Mouse (Mus musculus): Measurements from ENCODE around the gene Tmem161a.
A peak's percentile ranks its signal among the peaks of the same experiment; 100 is the strongest.
"Not testable (repeated sequence)": the region's sequence is repeated elsewhere in the genome, so short reads cannot be mapped to it uniquely, and the experiment has no call there.

The Tmem161a gene

GRCm38 (mm10) chr8:70211275-70211674 lies 39.1 kb downstream of the Tmem161a start:
- DNase-seq (ENCODE audit: low spot score in 2 of 2), result no peak

- no peak for DNase-seq (ENCODE audit: low spot score in 2 of 2)
Observed at GRCm38 (mm10) chr8:70211726-70212111, 39.6 kb downstream of the Tmem161a start.

GRCm38 (mm10) chr8:70212112-70213055 lies 40.2 kb downstream of the Tmem161a start, which contains the start of gene Slc25a42:
Gene Slc25a42 (minus strand): TSS chr8:70212305.
- peak; percentile 97 to 99 for DNase-seq (ENCODE audit: low spot score in 2 of 2)

- no peak for DNase-seq (ENCODE audit: low spot score in 2 of 2)
Observed at GRCm38 (mm10) chr8:70214411-70214810, 42.3 kb downstream of the Tmem161a start.

GRCm38 (mm10) chr8:70215092-70215491 lies 42.9 kb downstream of the Tmem161a start:
- no peak for DNase-seq (ENCODE audit: low spot score in 2 of 2)

- not testable (repeated sequence) for DNase-seq (ENCODE audit: low spot score in 2 of 2)
Observed at GRCm38 (mm10) chr8:70216161-70216560, 44.0 kb downstream of the Tmem161a start.

GRCm38 (mm10) chr8:70216566-70216965 lies 44.4 kb downstream of the Tmem161a start:
- DNase-seq (ENCODE audit: low spot score in 2 of 2), result peak; percentile 55 to 78

- DNase-seq (ENCODE audit: low spot score in 2 of 2), result no peak
Observed at GRCm38 (mm10) chr8:70217441-70217840, 45.3 kb downstream of the Tmem161a start.

GRCm38 (mm10) chr8:70219107-70219684 lies 47.0 kb downstream of the Tmem161a start:
- no peak for DNase-seq (ENCODE audit: low spot score in 2 of 2)

GRCm38 (mm10) chr8:70220236-70220840 lies 48.2 kb downstream of the Tmem161a start:
- no peak for DNase-seq (ENCODE audit: low spot score in 2 of 2)

- DNase-seq (ENCODE audit: low spot score in 2 of 2), result no peak
Observed at GRCm38 (mm10) chr8:70220911-70221310, 48.8 kb downstream of the Tmem161a start.

GRCm38 (mm10) chr8:70222041-70222440 lies 49.9 kb downstream of the Tmem161a start:
- no peak for DNase-seq (ENCODE audit: low spot score in 2 of 2)

GRCm38 (mm10) chr8:70223341-70223740 lies 51.2 kb downstream of the Tmem161a start:
- no peak for DNase-seq (ENCODE audit: low spot score in 2 of 2)

GRCm38 (mm10) chr8:70227997-70228396 lies 55.8 kb downstream of the Tmem161a start:
- no peak for DNase-seq (ENCODE audit: low spot score in 2 of 2)

- no peak for DNase-seq (ENCODE audit: low spot score in 2 of 2)
Observed at GRCm38 (mm10) chr8:70230837-70231236, 58.7 kb downstream of the Tmem161a start.
